Mouse (Mus musculus) heart, adult 2 months (tissue): ENCODE data around the gene Kmt5c. TPM values are rescaled to one million over a fixed set of nuclear protein-coding genes. Genes with fewer than 3 reads are reported as not detected.

Experiments
- DNase-seq, 2 experiments: peaks; one replicate each; pipeline ENCODE4 v3.0.0; 2021
- H3K27ac ChIP-seq: fragments of 200-600 bp; 2 replicates; pipeline ENCODE4 v1.8.1; 2022
- H3K27me3 ChIP-seq: fragments of 200-500 bp; 2 replicates; pipeline ENCODE4 v1.6.1; 2012; ENCODE audit warnings: mild to moderate bottlenecking, low read length, inconsistent platforms, mixed read lengths; ENCODE audit not compliant: control insufficient read depth, insufficient read depth
- H3K36me3 ChIP-seq: fragments of 200-500 bp; 2 replicates; pipeline ENCODE4 v1.6.1; 2012; ENCODE audit warnings: low read length, inconsistent platforms; ENCODE audit not compliant: control insufficient read depth, insufficient read depth
- H3K4me1 ChIP-seq: fragments of 200-500 bp; 2 replicates; pipeline ENCODE4 v1.6.1; 2011; ENCODE audit warnings: low read length; ENCODE audit not compliant: control insufficient read depth, insufficient read depth
- H3K4me3 ChIP-seq: fragments of 200-600 bp; 2 replicates; pipeline ENCODE4 v1.8.1; 2022
- H3K79me2 ChIP-seq: fragments of 200-500 bp; replicated peaks from 2 replicates; pipeline ENCODE4 v1.6.1; 2012; ENCODE audit warnings: mild to moderate bottlenecking, inconsistent platforms, low read length, moderate library complexity, mixed read lengths; ENCODE audit not compliant: control insufficient read depth, insufficient read depth
- H3K9ac ChIP-seq: fragments of 200-500 bp; 2 replicates; pipeline ENCODE4 v1.6.1; 2012; ENCODE audit warnings: low read depth, mild to moderate bottlenecking, control low read depth, inconsistent platforms, low read length, mixed read lengths
- CTCF ChIP-seq: fragments of 200-600 bp; IDR thresholded peaks from 2 replicates; pipeline ENCODE4 v1.8.1; 2022; ENCODE audit warnings: antibody characterized with exemption, mild to moderate bottlenecking, moderate library complexity
- EP300 ChIP-seq: fragments of 200-500 bp; IDR thresholded peaks from 2 replicates; pipeline ENCODE4 v1.6.1; 2011; ENCODE audit warnings: low read depth, low read length, control low read depth; ENCODE audit not compliant: insufficient read depth
- POLR2A ChIP-seq: fragments of 200-500 bp; IDR thresholded peaks from 2 replicates; pipeline ENCODE4 v1.6.1; 2011; ENCODE audit warnings: mild to moderate bottlenecking, low read depth, low read length, control low read depth; ENCODE audit not compliant: insufficient read depth
- WGBS: fragments of 180-500 bp; shearing (Covaris S2); methylation state at CpG from one replicate; pipeline ENCODE4 v1.1.7; 2018; 5-methylcytosine and 5-hydroxymethylcytosine counted together
- intact Hi-C: fragments of 180-260 bp; cut with DNase I; formaldehyde crosslinking; loops from one replicate; pipeline ENCODE4 v1.15.1; 2025
- polyA plus RNA-seq: library from polyadenylated mRNA; depleted of rRNA; stranded (reverse); fragments of >200 nt; gene quantifications from 2 replicates; pipeline ENCODE4 v1.2.3, GENCODE M21; 2012
- total RNA-seq, 2 experiments: library from RNA; stranded (reverse); gene quantifications; 2 replicates each; pipeline ENCODE4 v1.2.3; 2021

Gene Kmt5c
- total and polyA plus RNA-seq, 3 experiments: 8.5 to 36.4 (median 11.2) TPM

GRCm38 (mm10) chr7:4777851-4778637, 38.1 kb downstream of the Kmt5c start:
- no peak overlapping the region for H3K27ac ChIP-seq
- intact Hi-C loops: no loop called here
- WGBS: 7% methylated on average over 20 of the region's 20 CpGs
- TF ChIP-seq EP300: no peak
- TF ChIP-seq CTCF: no peak
- TF ChIP-seq POLR2A: no peak
- H3K79me2 ChIP-seq: no peaks in the 10 kb centered on the region
- H3K36me3 ChIP-seq: no peaks in the 10 kb centered on the region
- H3K4me1 ChIP-seq: no peaks in the 10 kb centered on the region; the same call in 1 of the 2 replicates
- no peak overlapping the region for H3K4me3 ChIP-seq
- H3K9ac ChIP-seq: no peak overlapping the region
- peaks cover 15% of the 10 kb centered on the region; the same call in 1 of the 2 replicates for H3K27me3 ChIP-seq
- no peak for DNase-seq

- Histone ChIP-seq H3K4me1 (no peaks in the 10 kb centered on the region; the same call in 1 of the 2 replicates), H3K9ac (no peak overlapping the region), H3K27ac (no peak overlapping the region), H3K36me3 (no peaks in the 10 kb centered on the region), H3K27me3 (peaks cover 15% of the 10 kb centered on the region; the same call in 1 of the 2 replicates), H3K79me2 (no peaks in the 10 kb centered on the region), H3K4me3 (no peak overlapping the region)
- intact Hi-C loops: no loop called here
- WGBS: 24% methylated on average over 5 of the region's 5 CpGs
- TF ChIP-seq EP300 (no peak), CTCF (no peak), POLR2A (no peak)
- no peak for DNase-seq
These were observed 40.0 kb downstream of the Kmt5c start for GRCm38 (mm10) chr7:4779921-4780320.

GRCm38 (mm10) chr7:4782130-4782529, 42.2 kb downstream of the Kmt5c start:
- intact Hi-C loops: no loop called here
- H3K27ac ChIP-seq: no peak overlapping the region
- no peak for TF ChIP-seq EP300
- no peak for TF ChIP-seq CTCF
- no peak for TF ChIP-seq POLR2A
- no peaks in the 10 kb centered on the region for H3K79me2 ChIP-seq
- no peak for DNase-seq
- H3K27me3 ChIP-seq: peaks cover 2% of the 10 kb centered on the region; the same call in 1 of the 2 replicates
- H3K4me1 ChIP-seq: no peaks in the 10 kb centered on the region
- no peak overlapping the region for H3K9ac ChIP-seq
- WGBS: 47% methylated on average over 3 of the region's 3 CpGs
- no peak overlapping the region for H3K4me3 ChIP-seq
- H3K36me3 ChIP-seq: no peaks in the 10 kb centered on the region

- no peaks in the 10 kb centered on the region for H3K79me2 ChIP-seq
- WGBS: 62% methylated on average over 2 of the region's 2 CpGs
- H3K36me3 ChIP-seq: no peaks in the 10 kb centered on the region
- intact Hi-C loops: no loop called here
- no peak for DNase-seq
- H3K4me1 ChIP-seq: no peaks in the 10 kb centered on the region
- H3K9ac ChIP-seq: no peak within 1 kb of the TSS
- H3K27me3 ChIP-seq: peaks cover 2% of the 10 kb centered on the region; the same call in 1 of the 2 replicates
- TF ChIP-seq EP300 (no peak), CTCF (no peak), POLR2A (no peak)
- H3K27ac ChIP-seq: no peak within 1 kb of the TSS
- H3K4me3 ChIP-seq: no peak within 1 kb of the TSS
These were observed 42.8 kb downstream of the Kmt5c start, which contains the start of the genes Il11 and Tmem190 for GRCm38 (mm10) chr7:4782759-4783158. TSS of gene Il11 (minus strand) at chr7:4782859. TSS of gene Tmem190 (plus strand) at chr7:4782937.

GRCm38 (mm10) chr7:4783667-4784268, 43.9 kb downstream of the Kmt5c start:
- intact Hi-C loops: no loop called here
- WGBS: 65% methylated on average over 14 of the region's 14 CpGs
- Histone ChIP-seq H3K9ac (no peak overlapping the region), H3K79me2 (no peaks in the 10 kb centered on the region), H3K4me1 (peaks cover 3% of the 10 kb centered on the region), H3K36me3 (no peaks in the 10 kb centered on the region), H3K4me3 (no peak overlapping the region), H3K27ac (no peak overlapping the region), H3K27me3 (peaks cover 2% of the 10 kb centered on the region; the same call in 1 of the 2 replicates)
- TF ChIP-seq EP300 (no peak), POLR2A (no peak), CTCF (no peak)
- DNase-seq: no peak
